Mouse (Mus musculus): ENCODE data around the gene Zscan29. TPM values are rescaled to one million over a fixed set of nuclear protein-coding genes. Genes with fewer than 3 reads are reported as not detected.

The Zscan29 gene
- total RNA-seq (2021) = 1 to 10 TPM; 4.5 to 5.1 TPM
- long read RNA-seq, experiment 1, full-length matches to known transcripts = 4 of 5 reads
- long read RNA-seq, experiment 1, partial matches to known transcripts = 1 of 5 reads
- long read RNA-seq, experiment 1, other reads (novel, unspliced or antisense) = 0 of 5 reads
- long read RNA-seq, experiment 2, partial matches to known transcripts = 6 of 11 reads
- long read RNA-seq, experiment 2, other reads (novel, unspliced or antisense) = 4 of 11 reads

GRCm38 (mm10) chr2:121170980-121171742 lies at the start of gene Zscan29:
TSS of gene Zscan29 (minus strand) at chr2:121171125.
- peak; percentile 92 for DNase-seq
- intact Hi-C loops (cut with DNase I; ENCODE audit: low total_unique reads) = no loop called here

DNA sequence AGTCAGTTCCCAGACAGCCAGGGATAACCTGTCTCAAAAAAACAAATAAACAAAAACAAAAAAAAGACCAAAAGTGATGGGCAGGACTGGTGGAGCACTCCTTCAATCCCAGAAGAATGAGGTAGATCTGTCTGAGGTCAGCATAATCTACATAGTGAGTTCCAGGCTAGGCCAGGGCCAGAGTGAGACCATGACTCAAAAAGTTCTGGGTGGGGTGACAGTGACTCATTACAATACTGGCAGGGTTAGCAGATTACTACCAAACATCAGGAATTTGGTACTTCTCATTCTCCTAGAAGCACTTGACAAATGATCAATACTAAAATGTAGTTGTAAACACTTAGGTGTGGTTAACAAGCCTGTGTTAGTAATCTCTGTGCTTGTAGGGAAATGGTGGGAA lies 49.1 kb upstream of the Zscan29 start:
- intact Hi-C loops (cut with DNase I; ENCODE audit: low total_unique reads) = no loop called here
- DNase-seq = no peak

GRCm38 (mm10) chr2:121219177-121219576 lies 48.3 kb upstream of the Zscan29 start:
- intact Hi-C loops (cut with DNase I; ENCODE audit: low total_unique reads) = no loop called here
- DNase-seq = no peak

- intact Hi-C loops (cut with DNase I; ENCODE audit: low total_unique reads) = no loop called here
- DNase-seq = no peak
Observed at GRCm38 (mm10) chr2:121214491-121214890, 43.6 kb upstream of the Zscan29 start.

GRCm38 (mm10) chr2:121206541-121206940 lies 35.6 kb upstream of the Zscan29 start:
- intact Hi-C loops (cut with DNase I; ENCODE audit: low total_unique reads) = no loop called here
- no peak for DNase-seq

DNA sequence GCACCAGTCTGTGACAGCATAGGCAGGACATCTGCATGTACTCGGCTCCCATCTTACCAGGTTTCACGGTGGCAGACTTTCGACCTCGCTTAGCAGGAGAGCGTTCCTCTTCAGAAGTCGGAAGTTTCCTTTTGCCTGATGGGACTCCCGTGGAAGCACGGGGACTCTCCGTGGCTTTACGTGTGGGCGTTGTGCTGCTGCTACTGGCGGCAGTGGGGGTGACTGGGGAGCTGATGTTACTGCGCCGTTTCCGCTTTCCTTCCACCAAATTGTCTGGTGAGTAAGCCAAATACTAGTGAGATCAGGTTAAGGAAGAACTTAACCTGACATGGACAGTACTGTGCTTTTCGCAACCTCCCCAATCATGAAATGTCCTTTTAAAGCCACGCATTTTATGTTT lies 33.4 kb upstream of the Zscan29 start:
- no peak for DNase-seq
- intact Hi-C loops (cut with DNase I; ENCODE audit: low total_unique reads) = no loop called here

DNA sequence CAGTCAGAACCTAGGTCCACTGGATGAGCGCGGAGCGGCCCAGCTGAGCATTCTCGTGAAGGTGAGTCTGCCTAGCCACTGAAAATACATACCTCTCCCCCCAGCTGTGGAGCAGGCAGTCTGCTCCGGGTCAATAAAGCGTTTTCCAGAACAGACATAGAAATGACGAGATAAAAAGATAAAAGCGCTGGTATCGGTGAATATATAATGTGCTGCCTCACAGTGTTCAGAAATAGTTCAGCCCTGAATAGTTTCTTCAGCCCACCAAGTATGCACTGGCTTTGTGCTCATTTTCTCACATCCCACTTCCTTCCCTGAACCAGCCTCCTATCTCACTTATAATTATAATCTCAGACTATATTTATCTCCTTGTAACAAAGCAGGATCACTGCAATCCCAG lies 24.5 kb upstream of the Zscan29 start:
- intact Hi-C loops (cut with DNase I; ENCODE audit: low total_unique reads) = no loop called here
- no peak for DNase-seq

DNA sequence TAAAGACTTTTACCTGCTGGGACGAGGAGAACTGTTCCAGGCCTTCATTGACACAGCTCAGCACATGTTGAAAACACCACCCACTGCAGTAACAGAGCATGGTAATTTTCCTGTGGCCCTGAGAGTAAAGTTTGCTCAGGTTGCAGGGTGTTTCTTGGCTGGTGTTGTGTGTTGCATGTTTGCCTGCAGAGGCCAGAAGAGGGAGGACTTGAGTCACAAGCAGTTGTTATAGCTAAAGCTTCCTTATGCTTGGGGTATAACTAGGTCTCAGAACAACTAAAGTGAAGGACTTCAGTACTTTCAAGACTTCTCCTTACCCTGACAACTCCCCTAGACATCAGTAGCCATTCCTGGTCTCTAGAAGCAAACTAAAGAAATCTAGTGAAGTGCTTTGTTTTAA lies 17.6 kb upstream of the Zscan29 start:
- DNase-seq = no peak
- intact Hi-C loops (cut with DNase I; ENCODE audit: low total_unique reads) = no loop called here

- intact Hi-C loops (cut with DNase I; ENCODE audit: low total_unique reads) = no loop called here
- no peak for DNase-seq
Observed at GRCm38 (mm10) chr2:121184142-121184541, 13.2 kb upstream of the Zscan29 start.

GRCm38 (mm10) chr2:121183431-121183830 lies 12.5 kb upstream of the Zscan29 start:
- DNase-seq = no peak
- intact Hi-C loops (cut with DNase I; ENCODE audit: low total_unique reads) = no loop called here

- DNase-seq = no peak
- intact Hi-C loops (cut with DNase I; ENCODE audit: low total_unique reads) = no loop called here
Observed at GRCm38 (mm10) chr2:121178828-121179479, 8.0 kb upstream of the Zscan29 start.

DNA sequence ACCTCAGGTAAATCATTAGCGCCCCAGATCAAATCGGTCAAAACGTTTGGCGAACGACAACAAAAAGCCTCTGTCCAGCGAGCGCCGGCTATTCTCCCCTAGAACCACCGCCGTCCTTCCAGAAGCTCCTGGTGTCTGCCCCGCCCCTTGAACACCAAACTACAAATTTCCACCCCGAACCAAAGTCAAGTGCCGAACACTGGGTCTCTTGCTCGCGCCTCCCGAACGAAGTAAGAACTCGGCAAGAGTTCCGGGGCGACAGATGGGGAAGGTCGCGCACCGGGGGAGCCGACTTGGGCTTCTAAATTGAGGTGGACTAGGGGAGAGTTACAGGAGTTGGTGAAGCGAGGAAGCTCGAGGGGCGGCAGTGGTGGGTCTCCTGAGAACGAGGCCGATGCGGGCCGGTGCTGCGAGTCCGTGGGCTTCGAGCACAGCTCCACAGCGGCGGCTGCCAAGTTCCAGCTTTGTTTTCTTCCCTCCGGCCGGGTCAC lies 399 bp downstream of the Zscan29 start, which contains the start of gene Tubgcp4:
TSS of gene Tubgcp4 (plus strand) at position 174 of the 491 bp plus-strand sequence.
- peak; percentile 37 for DNase-seq

GRCm38 (mm10) chr2:121169902-121170301 lies 1.0 kb downstream of the Zscan29 start:
- peak; percentile 29 for DNase-seq

More for the DNA sequence above, 399 bp downstream of the Zscan29 start, which contains the start of gene Tubgcp4:
- intact Hi-C loops (cut with DNase I; ENCODE audit: low total_unique reads) = no loop called here

GRCm38 (mm10) chr2:121169173-121169572 lies 1.8 kb downstream of the Zscan29 start:
- intact Hi-C loops (cut with DNase I; ENCODE audit: low total_unique reads) = no loop called here
- no peak for DNase-seq

More at GRCm38 (mm10) chr2:121169902-121170301, 1.0 kb downstream of the Zscan29 start:
- intact Hi-C loops (cut with DNase I; ENCODE audit: low total_unique reads) = no loop called here

DNA sequence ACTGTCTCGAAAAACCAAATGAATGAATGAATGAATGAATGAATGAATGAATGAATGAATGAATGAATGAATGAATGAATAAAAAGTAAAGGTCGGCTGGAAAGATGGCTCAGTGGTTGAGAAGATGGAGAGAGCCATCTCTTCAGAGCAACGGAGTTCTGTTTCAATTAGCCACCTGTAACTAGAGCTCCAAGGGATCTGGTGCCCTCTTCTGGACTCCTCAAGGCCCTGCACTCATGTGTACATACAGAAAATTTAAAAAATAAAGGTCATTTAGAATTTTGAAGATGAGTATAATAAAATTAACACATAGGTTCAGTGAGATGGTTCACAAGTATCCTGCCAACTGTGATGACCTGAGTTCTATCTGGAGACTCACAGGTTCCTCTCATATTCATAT lies 17.8 kb downstream of the Zscan29 start:
- intact Hi-C loops (cut with DNase I; ENCODE audit: low total_unique reads) = no loop called here
- no peak for DNase-seq

- intact Hi-C loops (cut with DNase I; ENCODE audit: low total_unique reads) = no loop called here
- DNase-seq = no peak
Observed at GRCm38 (mm10) chr2:121149679-121150078, 21.2 kb downstream of the Zscan29 start.

GRCm38 (mm10) chr2:121142415-121142814 lies 28.5 kb downstream of the Zscan29 start:
- intact Hi-C loops (cut with DNase I; ENCODE audit: low total_unique reads) = no loop called here
- no peak for DNase-seq

DNA sequence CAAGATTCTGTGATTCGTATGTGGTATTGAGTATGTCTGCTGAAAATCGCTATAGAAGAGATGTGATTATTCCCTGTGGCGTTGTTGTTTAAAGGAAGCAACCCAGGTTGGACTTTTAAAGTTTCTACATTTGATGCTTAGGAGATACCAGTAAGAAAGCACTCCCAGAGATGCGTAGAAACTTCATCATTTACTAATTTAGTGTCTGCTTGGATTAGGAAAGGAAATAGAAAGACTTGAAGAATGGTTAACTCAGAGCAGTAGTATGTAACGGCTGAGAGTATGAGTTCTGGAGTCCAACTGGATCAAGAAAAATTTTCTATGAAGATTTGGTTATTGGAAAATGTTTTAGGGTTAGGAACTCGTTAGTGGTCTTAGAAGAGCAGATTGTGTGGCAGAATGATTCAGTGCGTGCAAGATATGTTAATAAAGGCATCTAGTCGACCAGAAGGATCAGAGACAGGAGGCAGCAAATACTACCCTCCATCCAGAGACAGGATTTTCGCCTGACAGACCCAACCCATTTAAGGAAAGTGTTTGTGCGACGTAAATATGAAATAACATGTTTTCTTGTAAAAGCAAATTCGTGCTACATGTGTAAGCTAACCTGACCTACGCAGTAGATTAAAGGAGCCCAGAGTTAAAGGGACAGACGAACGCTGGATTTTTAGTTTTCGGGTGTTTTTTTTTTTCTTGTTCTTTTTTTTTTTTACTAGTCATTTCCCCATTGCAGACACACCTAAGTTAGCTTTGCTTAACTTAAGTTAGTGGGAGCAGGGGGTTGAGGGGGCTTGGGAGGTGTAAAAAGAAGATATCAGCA lies 29.5 kb downstream of the Zscan29 start:
- intact Hi-C loops (cut with DNase I; ENCODE audit: low total_unique reads) = no loop called here
- DNase-seq = no peak

Data from gastrocnemius, postnatal 14 days (tissue).